Mouse (Mus musculus) B cell, adult 67 days (primary cell): ENCODE measurements around the gene Slc1a3. TPM values are rescaled to one million over a fixed set of nuclear protein-coding genes. Genes with fewer than 3 reads are reported as not detected.

Experiments used
- total RNA-seq, 2 experiments: library from RNA; stranded (reverse); gene quantifications; 4 replicates each; pipeline ENCODE4 v1.2.4; 2023

Gene Slc1a3
- not detected for total RNA-seq

DNA sequence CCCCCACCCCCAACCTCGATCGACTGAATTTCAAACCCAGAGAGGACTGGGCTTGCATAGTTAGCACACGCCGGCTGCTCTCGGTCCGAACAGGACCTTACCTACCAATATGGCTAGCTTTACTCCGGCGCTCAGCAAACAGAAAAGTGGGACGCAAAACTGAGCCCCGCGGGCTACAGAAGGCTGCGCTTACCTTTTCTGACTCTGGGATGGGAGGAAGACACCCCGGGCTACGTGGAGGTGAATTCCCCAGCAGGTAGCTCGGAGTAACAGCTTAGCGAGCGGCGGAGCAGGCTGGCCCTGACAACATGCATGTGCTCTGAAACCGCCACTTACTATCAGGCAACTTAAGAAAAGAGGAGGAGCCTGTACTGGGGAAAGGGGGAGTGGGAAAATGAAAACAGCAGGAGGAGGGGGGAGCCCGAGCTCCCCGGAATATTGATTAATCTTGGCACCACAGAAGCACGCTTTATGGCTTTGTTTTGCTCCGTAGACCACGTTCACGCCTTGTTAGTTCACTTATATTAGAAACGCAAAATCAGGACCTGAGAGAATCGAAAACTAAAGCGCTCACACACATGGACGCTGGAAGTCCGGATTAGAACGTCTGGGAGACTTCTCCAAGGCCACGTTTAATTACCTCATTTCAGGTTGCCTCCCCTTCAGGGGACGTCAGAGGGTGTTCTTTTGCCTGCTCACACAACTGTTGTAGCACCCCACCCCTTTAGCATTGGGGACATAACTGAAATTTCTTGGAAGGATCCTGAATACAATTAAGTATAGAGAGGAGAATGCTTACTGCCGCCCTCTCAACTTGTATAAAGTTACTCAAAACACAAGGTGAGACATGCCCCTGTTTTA is at the start of gene Slc1a3:
Slc1a3 (minus strand) TSS at position 619 of the 861 bp plus-strand sequence.

Other genes with a start within 250 kb of the Slc1a3 start
- not detected for gene Gm2310, start 190.8 kb downstream of the Slc1a3 start, total RNA-seq